Mouse (Mus musculus) layer of hippocampus, adult 11-12 months (tissue): ENCODE data around the gene Clec2d.

Experiments used
- DNase-seq: peaks from one replicate; pipeline ENCODE4 v3.0.0; 2022; ENCODE audit warnings: low spot score

The Clec2d gene

GRCm38 (mm10) chr6:129224090-129224489 lies 43.7 kb downstream of the Clec2d start:
- DNase-seq, result no peak

GRCm38 (mm10) chr6:129225078-129225477 lies 44.7 kb downstream of the Clec2d start:
- DNase-seq, result no peak

GRCm38 (mm10) chr6:129228935-129229773 lies 48.7 kb downstream of the Clec2d start:
- DNase-seq, result no peak

- no peak for DNase-seq
Observed at GRCm38 (mm10) chr6:129229774-129230578, 49.6 kb downstream of the Clec2d start.

- DNase-seq, result no peak
Observed at GRCm38 (mm10) chr6:129232005-129232841, 51.8 kb downstream of the Clec2d start.

GRCm38 (mm10) chr6:129232842-129233205 lies 52.4 kb downstream of the Clec2d start:
- DNase-seq, result peak; percentile 26

- no peak for DNase-seq
Observed at GRCm38 (mm10) chr6:129233366-129233954, 53.0 kb downstream of the Clec2d start.

GRCm38 (mm10) chr6:129233955-129234369 lies 53.5 kb downstream of the Clec2d start:
- no peak for DNase-seq

- no peak for DNase-seq
Observed at GRCm38 (mm10) chr6:129234456-129235360, 54.3 kb downstream of the Clec2d start.

- no peak for DNase-seq
Observed at GRCm38 (mm10) chr6:129235855-129236461, 55.5 kb downstream of the Clec2d start.
